ENCODE assay signal across 30 mouse cellular contexts in genomic region chr11:26061471-26062137, GRCm38 (mm10).
DNase-seq lines count a peak whose midpoint lies in the region; ATAC-seq and TF ChIP-seq lines count a peak whose summit lies in the region.
"Had no signal": no experiment of that assay in that cellular context is flagged by ENCODE, and none has a peak within 500 bp of the region (broad histone marks: within the 10 kb centered on the region; RNA-seq: fewer than 3 reads in every experiment).

No protein-coding gene starts in this region.

- no peaks in the 10 kb centered on the region for H3K27me3 ChIP-seq in forebrain, embryonic 13.5 days
- no peaks in the 10 kb centered on the region for H3K27me3 ChIP-seq in forebrain, embryonic 10.5 days (ENCODE audit: poor library complexity, severe bottlenecking)
- no peaks in the 10 kb centered on the region for H3K27me3 ChIP-seq in hindbrain, embryonic 15.5 days
- no peaks in the 10 kb centered on the region for H3K27me3 ChIP-seq in hindbrain, embryonic 11.5 days (ENCODE audit: control insufficient read depth, insufficient read depth, low read length)
- H3K27me3 ChIP-seq in midbrain, embryonic 14.5 days (ENCODE audit: control insufficient read depth, insufficient read depth, low read length) = no peaks in the 10 kb centered on the region
- no peaks in the 10 kb centered on the region for H3K27me3 ChIP-seq in midbrain, postnatal 0 days (ENCODE audit: insufficient read depth, low read length)
- no peaks in the 10 kb centered on the region for H3K27me3 ChIP-seq in midbrain, embryonic 16.5 days (ENCODE audit: control insufficient read depth, insufficient read depth, low read depth, low read length)
- H3K27me3 ChIP-seq: CH12.LX; embryonic facial prominence, embryonic 12.5 days; heart, embryonic 15.5 days; hindbrain, embryonic 12.5 days; liver, embryonic 12.5 days; megakaryocyte, embryonic 14.5 days; neural tube, embryonic 12.5 days had no signal

- H3K27ac ChIP-seq in forebrain, embryonic 13.5 days = no peak overlapping the region
- no peak overlapping the region for H3K27ac ChIP-seq in forebrain, embryonic 10.5 days
- 0 out of 2 replicates have a peak overlapping the region, but pooled peaks have one; percentile 10 for H3K27ac ChIP-seq in hindbrain, embryonic 15.5 days (replicated peaks)
- no peak overlapping the region for H3K27ac ChIP-seq in hindbrain, embryonic 11.5 days (ENCODE audit: low read depth, low read length)
- H3K27ac ChIP-seq in midbrain, embryonic 14.5 days (replicated peaks; ENCODE audit: low read depth, low read length) = no peak overlapping the region
- H3K27ac ChIP-seq in midbrain, postnatal 0 days (ENCODE audit: low read depth, low read length) = no peak overlapping the region
- H3K27ac ChIP-seq in midbrain, embryonic 16.5 days (ENCODE audit: low read length) = no peak overlapping the region; the same call in 1 of the 2 replicates
- H3K27ac ChIP-seq: embryonic facial prominence, embryonic 12.5 days; heart, embryonic 10.5 days; heart, embryonic 15.5 days; hindbrain, embryonic 12.5 days; liver, embryonic 12.5 days; neural tube, embryonic 12.5 days had no signal

- H3K4me3 ChIP-seq in forebrain, embryonic 13.5 days = no peak overlapping the region
- H3K4me3 ChIP-seq in forebrain, embryonic 10.5 days = no peak overlapping the region
- no peak overlapping the region for H3K4me3 ChIP-seq in hindbrain, embryonic 15.5 days
- H3K4me3 ChIP-seq in hindbrain, embryonic 11.5 days (ENCODE audit: low read depth, low read length) = no peak overlapping the region
- H3K4me3 ChIP-seq in midbrain, embryonic 14.5 days (replicated peaks; ENCODE audit: low read depth, low read length) = no peak overlapping the region
- no peak overlapping the region for H3K4me3 ChIP-seq in midbrain, postnatal 0 days (ENCODE audit: low read depth, low read length)
- no peak overlapping the region for H3K4me3 ChIP-seq in midbrain, embryonic 16.5 days (ENCODE audit: low read depth, low read length)
- H3K4me3 ChIP-seq: embryonic facial prominence, embryonic 12.5 days; heart, embryonic 10.5 days; heart, embryonic 15.5 days; hindbrain, embryonic 12.5 days; liver, embryonic 12.5 days; megakaryocyte, embryonic 14.5 days; neural tube, embryonic 12.5 days had no signal

- no peak for TF ChIP-seq CTCF in midbrain, postnatal 0 days (IDR thresholded peaks at IDR 0.05)

- no peaks in the 10 kb centered on the region for H3K36me3 ChIP-seq in forebrain, embryonic 13.5 days (ENCODE audit: poor library complexity, severe bottlenecking)
- H3K36me3 ChIP-seq in forebrain, embryonic 10.5 days (replicated peaks) = no peaks in the 10 kb centered on the region
- no peaks in the 10 kb centered on the region for H3K36me3 ChIP-seq in hindbrain, embryonic 15.5 days
- no peaks in the 10 kb centered on the region for H3K36me3 ChIP-seq in hindbrain, embryonic 11.5 days (ENCODE audit: control insufficient read depth, insufficient read depth, low read length)
- no peaks in the 10 kb centered on the region for H3K36me3 ChIP-seq in midbrain, embryonic 14.5 days (ENCODE audit: control insufficient read depth, insufficient read depth, low read length)
- no peaks in the 10 kb centered on the region for H3K36me3 ChIP-seq in midbrain, postnatal 0 days (ENCODE audit: insufficient read depth, low read length)
- H3K36me3 ChIP-seq in midbrain, embryonic 16.5 days (ENCODE audit: control insufficient read depth, insufficient read depth, low read length) = no peaks in the 10 kb centered on the region
- H3K36me3 ChIP-seq: embryonic facial prominence, embryonic 12.5 days; heart, embryonic 10.5 days; heart, embryonic 15.5 days; hindbrain, embryonic 12.5 days; liver, embryonic 12.5 days; neural tube, embryonic 12.5 days had no signal

- no peak for DNase-seq in forebrain, embryonic 10.5 days (ENCODE audit: extremely low spot score, low spot score)
- no peak for DNase-seq in hindbrain, embryonic 11.5 days (ENCODE audit: low spot score)
- DNase-seq in midbrain, embryonic 14.5 days = peak; percentile 47
- no peak for DNase-seq in midbrain, postnatal 0 days (ENCODE audit: low spot score)
- DNase-seq in ovary, postnatal 14 days (ENCODE audit: low spot score) = no peak
- DNase-seq: adrenal gland, adult 2 months; cerebellum, adult 11-12 months; cerebellum, adult 9-11 months; embryo, embryonic 11 days; gastrocnemius, postnatal 14 days; kidney, adult 11 months; kidney, postnatal 14 days; layer of hippocampus, postnatal 36 days; left cerebral cortex, postnatal 4 days; liver, postnatal 0 days; lung, postnatal 4 days; thymus, postnatal 4 days had no signal

- H3K9me3 ChIP-seq in forebrain, embryonic 13.5 days (replicated peaks) = no peaks in the 10 kb centered on the region
- H3K9me3 ChIP-seq in forebrain, embryonic 10.5 days = no peaks in the 10 kb centered on the region
- H3K9me3 ChIP-seq in hindbrain, embryonic 15.5 days = no peaks in the 10 kb centered on the region
- no peaks in the 10 kb centered on the region for H3K9me3 ChIP-seq in hindbrain, embryonic 11.5 days (ENCODE audit: control insufficient read depth, low read length)
- H3K9me3 ChIP-seq in midbrain, embryonic 14.5 days (ENCODE audit: control insufficient read depth, low read length) = no peaks in the 10 kb centered on the region
- no peaks in the 10 kb centered on the region for H3K9me3 ChIP-seq in midbrain, postnatal 0 days (ENCODE audit: low read length)
- H3K9me3 ChIP-seq in midbrain, embryonic 16.5 days (replicated peaks; ENCODE audit: control insufficient read depth, low read length, poor library complexity, severe bottlenecking) = no peaks in the 10 kb centered on the region
- H3K9me3 ChIP-seq: embryonic facial prominence, embryonic 12.5 days; heart, embryonic 10.5 days; heart, embryonic 15.5 days; hindbrain, embryonic 12.5 days; liver, embryonic 12.5 days; megakaryocyte, embryonic 14.5 days; neural tube, embryonic 12.5 days had no signal

- H3K4me1 ChIP-seq in forebrain, embryonic 13.5 days = peaks cover 20% of the 10 kb centered on the region
- H3K4me1 ChIP-seq in forebrain, embryonic 10.5 days = peaks cover 29% of the 10 kb centered on the region
- peaks cover 11% of the 10 kb centered on the region for H3K4me1 ChIP-seq in hindbrain, embryonic 15.5 days (replicated peaks)
- H3K4me1 ChIP-seq in hindbrain, embryonic 11.5 days (replicated peaks; ENCODE audit: control insufficient read depth, insufficient read depth, low read length) = no peaks in the 10 kb centered on the region
- H3K4me1 ChIP-seq in midbrain, embryonic 14.5 days (ENCODE audit: control insufficient read depth, insufficient read depth, low read length) = peaks cover 18% of the 10 kb centered on the region
- peaks cover 6% of the 10 kb centered on the region; the same call in 1 of the 2 replicates for H3K4me1 ChIP-seq in midbrain, postnatal 0 days (ENCODE audit: insufficient read depth, low read length)
- H3K4me1 ChIP-seq in midbrain, embryonic 16.5 days (ENCODE audit: control insufficient read depth, insufficient read depth, low read length) = peaks cover 14% of the 10 kb centered on the region
- H3K4me1 ChIP-seq: embryonic facial prominence, embryonic 12.5 days; heart, embryonic 10.5 days; heart, embryonic 15.5 days; hindbrain, embryonic 12.5 days; liver, embryonic 12.5 days; megakaryocyte, embryonic 14.5 days; neural tube, embryonic 12.5 days had no signal

- H3K9ac ChIP-seq in forebrain, embryonic 13.5 days = no peak overlapping the region
- no peak overlapping the region for H3K9ac ChIP-seq in hindbrain, embryonic 15.5 days
- H3K9ac ChIP-seq in hindbrain, embryonic 11.5 days (ENCODE audit: low read depth, low read length) = no peak overlapping the region
- no peak overlapping the region for H3K9ac ChIP-seq in midbrain, embryonic 14.5 days (replicated peaks; ENCODE audit: low read length)
- H3K9ac ChIP-seq in midbrain, postnatal 0 days (replicated peaks; ENCODE audit: low read length, poor library complexity, severe bottlenecking) = no peak overlapping the region
- no peak overlapping the region for H3K9ac ChIP-seq in midbrain, embryonic 16.5 days (ENCODE audit: low read depth, low read length)
- H3K9ac ChIP-seq: embryonic facial prominence, embryonic 12.5 days; heart, embryonic 15.5 days; hindbrain, embryonic 12.5 days; liver, embryonic 12.5 days; liver, postnatal 0 days; neural tube, embryonic 12.5 days had no signal

- 58% methylated on average over 8 of the region's 8 CpGs for WGBS in forebrain, embryonic 13.5 days
- WGBS in forebrain, embryonic 10.5 days = 88% methylated on average over 8 of the region's 8 CpGs
- WGBS in hindbrain, embryonic 15.5 days = 54% methylated on average over 8 of the region's 8 CpGs
- WGBS in hindbrain, embryonic 11.5 days = 79% methylated on average over 8 of the region's 8 CpGs
- WGBS in midbrain, embryonic 14.5 days = 41% methylated on average over 8 of the region's 8 CpGs
- WGBS in midbrain, postnatal 0 days = 41% methylated on average over 8 of the region's 8 CpGs
- 39% methylated on average over 8 of the region's 8 CpGs for WGBS in midbrain, embryonic 16.5 days

- ATAC-seq in forebrain, embryonic 13.5 days = 0 out of 2 replicates have a peak, but pooled peaks have one; percentile 21
- no peak for ATAC-seq in hindbrain, embryonic 15.5 days (ENCODE audit: low FRiP score, low read depth)
- ATAC-seq in hindbrain, embryonic 11.5 days (ENCODE audit: low FRiP score) = no peak
- no peak for ATAC-seq in midbrain, embryonic 14.5 days (ENCODE audit: low FRiP score, low TSS enrichment)
- no peak for ATAC-seq in midbrain, postnatal 0 days (ENCODE audit: low FRiP score)
- peak; percentile 60; the same call in 1 of the 2 replicates for ATAC-seq in midbrain, embryonic 16.5 days
- ATAC-seq: activated CD4-positive, CD25-positive, alpha-beta regulatory T cell, adult 4 months; inflammation-experienced regulatory T-cells, adult 6 months; liver, embryonic 12.5 days; liver, postnatal 0 days had no signal

- no peak overlapping the region for H3K4me2 ChIP-seq in forebrain, embryonic 13.5 days
- H3K4me2 ChIP-seq in hindbrain, embryonic 15.5 days = no peak overlapping the region
- H3K4me2 ChIP-seq in hindbrain, embryonic 11.5 days (replicated peaks; ENCODE audit: low read depth, low read length) = no peak overlapping the region
- H3K4me2 ChIP-seq in midbrain, embryonic 14.5 days (ENCODE audit: low read length) = no peak overlapping the region
- no peak overlapping the region for H3K4me2 ChIP-seq in midbrain, postnatal 0 days (ENCODE audit: low read depth, low read length, poor library complexity, severe bottlenecking)
- no peak overlapping the region for H3K4me2 ChIP-seq in midbrain, embryonic 16.5 days (ENCODE audit: low read length)
- H3K4me2 ChIP-seq: embryonic facial prominence, embryonic 12.5 days; heart, embryonic 15.5 days; hindbrain, embryonic 12.5 days; liver, embryonic 12.5 days; neural tube, embryonic 12.5 days had no signal

Comparison
In these comparisons a context has a peak if more than half of its experiments do, and no peak if none do; other contexts are left out.
1. ATAC-seq: peak in forebrain, embryonic 13.5 days (single experiment) and midbrain, embryonic 16.5 days (single experiment); none in hindbrain, embryonic 15.5 days (single experiment), hindbrain, embryonic 11.5 days (single experiment), midbrain, embryonic 14.5 days (single experiment) and midbrain, postnatal 0 days (single experiment).